Mouse (Mus musculus): ENCODE results near the gene Txlna. TPM values are rescaled to one million over a fixed set of nuclear protein-coding genes. Genes with fewer than 3 reads are reported as not detected.

The Txlna gene
- 45.6 and 45.9 TPM in 2 replicates for polyA plus RNA-seq (2015; fragmentation: Nextera tagmentation; extraction: Ambion mirVana)

DNA sequence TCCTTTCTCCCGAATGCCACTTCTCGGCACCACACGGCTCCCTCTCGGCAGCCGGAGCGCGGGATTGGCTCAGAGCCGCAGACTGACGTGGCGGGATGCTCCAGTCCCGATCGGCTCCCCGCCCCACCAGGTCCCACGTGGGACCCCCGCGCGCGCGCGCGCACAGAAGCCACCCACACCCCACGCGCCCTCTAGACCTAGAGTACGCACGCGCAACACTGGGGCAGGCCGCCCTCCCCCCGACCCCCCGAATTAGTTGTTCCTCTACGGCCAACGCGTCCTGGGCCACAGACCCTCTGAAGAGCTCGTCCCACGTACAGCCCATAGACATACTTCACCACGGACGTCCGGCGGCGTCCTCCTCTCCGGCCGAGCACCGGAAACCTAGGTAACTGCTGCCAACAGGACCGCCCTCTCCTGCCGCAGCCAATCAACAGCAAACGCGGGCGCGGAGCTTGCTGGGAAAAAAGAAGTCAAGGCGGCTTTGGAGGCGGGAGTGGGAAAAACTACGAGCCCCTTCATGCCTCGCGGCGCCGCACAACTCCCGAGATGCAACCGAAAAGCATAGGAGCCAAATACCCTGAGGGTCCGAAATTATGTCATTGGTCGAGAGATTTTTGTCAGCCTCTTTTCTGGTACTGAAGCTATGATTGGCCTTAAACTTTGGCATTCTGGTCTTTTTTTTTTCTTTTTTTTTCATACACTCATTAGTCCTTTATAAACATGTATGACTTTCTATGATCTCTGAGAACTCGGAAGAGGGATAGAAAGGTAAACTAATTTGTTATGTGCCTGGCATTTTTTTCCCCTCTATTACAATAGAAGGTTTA lies at the start of gene Txlna:
Gene Txlna (minus strand): TSS at position 428 of the 830 bp plus-strand sequence.
- peaks cover 23% of the 10 kb centered on the region for H3K4me1 ChIP-seq (replicated peaks)
- H3K27me3 ChIP-seq: no peaks in the 10 kb centered on the region
- under 1% methylated on average over 59 of the region's 60 CpGs for WGBS
- H3K4me3 ChIP-seq: peak within 1 kb of the TSS; percentile 78
- peaks cover 26% of the 10 kb centered on the region for H3K36me3 ChIP-seq
- peak within 1 kb of the TSS; percentile 76 for H3K4me2 ChIP-seq
- H3K9ac ChIP-seq: peak within 1 kb of the TSS; percentile 59
- peak; percentile 97 for ATAC-seq (ENCODE audit: low FRiP score, low read depth)
- peak within 1 kb of the TSS; percentile 98 for H3K27ac ChIP-seq (replicated peaks)
- no peaks in the 10 kb centered on the region for H3K9me3 ChIP-seq

GRCm38 (mm10) chr4:129684531-129684930 lies 43.7 kb upstream of the Txlna start:
- H3K4me3 ChIP-seq: no peak overlapping the region
- no peaks in the 10 kb centered on the region for H3K27me3 ChIP-seq
- 93% methylated on average over 6 of the region's 6 CpGs for WGBS
- no peak overlapping the region for H3K27ac ChIP-seq (replicated peaks)
- ATAC-seq (ENCODE audit: low FRiP score, low read depth): no peak
- no peaks in the 10 kb centered on the region for H3K4me1 ChIP-seq (replicated peaks)
- no peaks in the 10 kb centered on the region for H3K9me3 ChIP-seq
- no peak overlapping the region for H3K9ac ChIP-seq
- peaks cover 85% of the 10 kb centered on the region for H3K36me3 ChIP-seq
- no peak overlapping the region for H3K4me2 ChIP-seq

- WGBS: 93% methylated on average over 11 of the region's 11 CpGs
- Histone ChIP-seq H3K4me3 (no peak overlapping the region), H3K4me2 (no peak overlapping the region), H3K27ac (replicated peaks) (no peak overlapping the region), H3K27me3 (no peaks in the 10 kb centered on the region), H3K9me3 (no peaks in the 10 kb centered on the region), H3K4me1 (replicated peaks) (no peaks in the 10 kb centered on the region), H3K9ac (no peak overlapping the region), H3K36me3 (peaks cover 88% of the 10 kb centered on the region)
- ATAC-seq (ENCODE audit: low FRiP score, low read depth): no peak
Observed at GRCm38 (mm10) chr4:129683901-129684493, 43.1 kb upstream of the Txlna start.

DNA sequence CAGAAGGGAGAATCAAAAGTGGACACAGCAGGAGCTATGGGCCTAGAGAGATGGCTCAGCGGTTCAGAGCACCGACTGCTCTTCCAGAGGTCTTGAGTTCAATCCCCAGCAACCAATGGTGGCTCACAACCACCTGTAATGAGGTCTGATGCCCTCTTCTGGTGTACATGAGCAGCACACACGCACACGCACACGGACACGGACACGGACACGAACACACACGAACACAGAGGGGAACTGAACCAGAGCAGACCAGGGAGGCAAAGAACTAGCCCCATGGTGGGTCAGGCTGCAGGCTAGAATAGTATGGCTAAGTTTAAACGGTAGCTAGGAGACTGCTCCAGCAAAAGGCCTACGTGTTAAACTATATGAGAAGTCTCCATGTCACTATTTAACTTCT lies 41.0 kb upstream of the Txlna start:
- H3K4me3 ChIP-seq: no peak overlapping the region
- WGBS: 94% methylated on average over 11 of the region's 11 CpGs
- no peaks in the 10 kb centered on the region for H3K4me1 ChIP-seq (replicated peaks)
- H3K9ac ChIP-seq: no peak overlapping the region
- no peaks in the 10 kb centered on the region for H3K9me3 ChIP-seq
- no peak for ATAC-seq (ENCODE audit: low FRiP score, low read depth)
- no peak overlapping the region for H3K4me2 ChIP-seq
- H3K36me3 ChIP-seq: peaks cover 88% of the 10 kb centered on the region
- H3K27ac ChIP-seq (replicated peaks): no peak overlapping the region
- no peaks in the 10 kb centered on the region for H3K27me3 ChIP-seq

GRCm38 (mm10) chr4:129672878-129673449 lies 32.1 kb upstream of the Txlna start:
- peak; percentile 72; the same call in 1 of the 2 replicates for ATAC-seq (ENCODE audit: low FRiP score, low read depth)
- H3K9me3 ChIP-seq: no peaks in the 10 kb centered on the region
- peak overlapping the region; percentile 90 for H3K27ac ChIP-seq (replicated peaks)
- H3K27me3 ChIP-seq: no peaks in the 10 kb centered on the region
- peak overlapping the region; percentile 84 for H3K9ac ChIP-seq
- H3K36me3 ChIP-seq: peaks cover 20% of the 10 kb centered on the region
- H3K4me2 ChIP-seq: peak overlapping the region; percentile 75
- peaks cover 20% of the 10 kb centered on the region for H3K4me1 ChIP-seq (replicated peaks)
- WGBS: 7% methylated on average over 10 of the region's 10 CpGs
- H3K4me3 ChIP-seq: peak overlapping the region; percentile 82

DNA sequence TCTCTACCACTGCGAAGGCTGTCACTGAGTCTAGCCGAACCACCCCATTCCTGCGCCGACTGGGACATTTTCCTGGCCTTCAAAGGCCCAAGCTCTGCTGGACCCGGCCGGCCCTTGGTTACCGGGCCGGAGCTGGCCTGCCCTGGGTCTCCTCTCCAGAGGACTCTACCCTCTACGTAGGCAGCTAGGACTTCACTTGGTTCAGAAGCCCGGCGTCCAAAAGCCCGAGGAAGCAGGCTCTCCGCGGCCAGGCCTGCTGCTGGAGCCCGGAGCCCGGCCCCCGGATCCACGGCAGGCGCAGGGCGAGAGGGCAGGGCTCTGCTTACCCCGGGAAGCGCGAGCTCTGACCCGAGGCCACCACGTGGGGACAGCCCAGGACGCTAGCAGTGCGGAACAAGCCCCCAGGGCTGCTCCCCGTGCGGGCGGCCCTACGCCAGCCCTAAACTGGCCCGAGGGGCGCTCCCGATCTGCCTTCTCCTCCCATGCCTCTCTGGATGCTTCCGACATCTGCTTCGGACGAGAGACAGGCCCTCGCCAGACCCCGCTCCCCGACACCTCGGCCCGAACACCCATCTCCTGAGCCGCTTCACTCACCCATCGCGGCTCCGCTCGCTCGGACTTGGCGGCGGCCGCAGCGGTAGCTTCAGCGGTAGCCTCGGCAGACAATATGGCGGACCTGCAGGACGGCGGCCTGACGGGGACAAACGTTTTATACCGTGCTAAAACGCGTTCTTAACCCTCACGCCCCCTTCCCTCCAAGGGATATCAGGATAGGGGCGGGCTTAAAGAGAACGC lies 31.4 kb upstream of the Txlna start, which contains the start of gene Kpna6:
Gene Kpna6 (minus strand): TSS at position 685 of the 795 bp plus-strand sequence.
- WGBS: under 1% methylated on average over 65 of the region's 65 CpGs
- peak within 1 kb of the TSS; percentile 90 for H3K27ac ChIP-seq (replicated peaks)
- H3K9me3 ChIP-seq: no peaks in the 10 kb centered on the region
- H3K9ac ChIP-seq: peak within 1 kb of the TSS; percentile 84
- H3K27me3 ChIP-seq: no peaks in the 10 kb centered on the region
- peak within 1 kb of the TSS; percentile 82 for H3K4me3 ChIP-seq
- H3K4me1 ChIP-seq (replicated peaks): peaks cover 20% of the 10 kb centered on the region
- peak; percentile 94 for ATAC-seq (ENCODE audit: low FRiP score, low read depth)
- peaks cover 16% of the 10 kb centered on the region for H3K36me3 ChIP-seq
- H3K4me2 ChIP-seq: peak within 1 kb of the TSS; percentile 75

DNA sequence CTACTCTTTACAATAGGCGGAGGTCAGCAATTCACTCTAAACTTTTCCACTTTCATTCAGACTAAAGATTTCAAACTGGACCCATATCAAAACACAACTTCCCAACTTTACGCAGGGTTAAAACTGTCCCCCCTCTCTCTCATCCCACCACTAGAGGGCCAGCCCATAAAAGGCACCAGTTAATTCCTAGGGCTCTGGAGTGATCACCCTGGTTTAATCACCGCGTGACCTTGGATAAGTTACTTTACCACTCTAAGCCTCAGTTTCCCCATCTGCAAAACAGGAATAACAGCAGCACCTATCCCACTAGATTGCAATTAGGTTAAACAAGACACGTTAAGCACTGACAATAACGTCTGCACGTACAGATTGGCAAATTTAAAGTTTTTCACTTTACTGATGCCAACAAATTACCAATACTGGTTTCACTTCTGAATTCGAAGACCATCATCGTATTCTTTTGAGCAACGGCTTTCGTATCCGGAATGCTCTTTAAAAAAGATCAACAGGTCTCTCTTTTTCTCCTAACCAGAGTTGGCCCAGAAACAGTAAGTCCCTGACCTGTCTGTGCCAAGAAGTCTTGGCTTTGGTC lies 30.7 kb upstream of the Txlna start:
- Histone ChIP-seq H3K9ac (peak overlapping the region; percentile 84), H3K36me3 (peaks cover 13% of the 10 kb centered on the region), H3K4me2 (peak overlapping the region; percentile 75), H3K27ac (replicated peaks) (peak overlapping the region; percentile 90), H3K4me3 (peak overlapping the region; percentile 82), H3K27me3 (no peaks in the 10 kb centered on the region), H3K4me1 (replicated peaks) (peaks cover 20% of the 10 kb centered on the region), H3K9me3 (no peaks in the 10 kb centered on the region)
- WGBS: 6% methylated on average over 12 of the region's 12 CpGs
- ATAC-seq (ENCODE audit: low FRiP score, low read depth): peak; percentile 28; the same call in 1 of the 2 replicates

DNA sequence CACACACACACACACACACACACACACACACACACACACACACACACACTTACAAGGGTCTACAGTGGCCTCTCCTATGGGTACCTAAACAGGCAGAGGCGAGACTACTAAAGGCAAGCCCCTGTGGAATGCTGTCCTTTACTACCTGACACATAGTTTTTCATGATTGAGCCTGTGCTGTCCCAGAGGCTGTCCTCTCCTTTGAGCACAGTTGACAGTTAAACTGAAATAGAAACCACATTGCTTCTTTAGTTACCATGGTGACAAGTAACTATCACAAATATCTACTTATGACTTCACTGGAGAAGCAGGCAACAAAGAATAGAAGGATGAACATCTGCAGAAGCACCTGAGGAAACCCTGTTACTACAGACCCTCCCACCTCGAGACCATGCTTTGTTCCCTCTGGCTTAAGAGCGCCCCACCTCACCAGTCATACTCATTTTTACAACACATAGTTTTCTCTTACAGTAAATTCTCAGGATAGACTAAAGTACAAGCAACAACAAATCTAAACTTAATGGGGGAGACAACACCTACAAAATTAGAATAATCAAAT lies 21.5 kb upstream of the Txlna start:
- Histone ChIP-seq H3K27ac (replicated peaks) (no peak overlapping the region), H3K27me3 (no peaks in the 10 kb centered on the region), H3K4me2 (no peak overlapping the region), H3K9ac (no peak overlapping the region), H3K9me3 (no peaks in the 10 kb centered on the region), H3K4me3 (no peak overlapping the region), H3K36me3 (peaks cover 48% of the 10 kb centered on the region), H3K4me1 (replicated peaks) (no peaks in the 10 kb centered on the region)
- ATAC-seq (ENCODE audit: low FRiP score, low read depth): no peak
- 89% methylated on average over 3 of the region's 3 CpGs for WGBS

GRCm38 (mm10) chr4:129661584-129661983 lies 20.7 kb upstream of the Txlna start:
- WGBS: 94% methylated on average over 3 of the region's 3 CpGs

DNA sequence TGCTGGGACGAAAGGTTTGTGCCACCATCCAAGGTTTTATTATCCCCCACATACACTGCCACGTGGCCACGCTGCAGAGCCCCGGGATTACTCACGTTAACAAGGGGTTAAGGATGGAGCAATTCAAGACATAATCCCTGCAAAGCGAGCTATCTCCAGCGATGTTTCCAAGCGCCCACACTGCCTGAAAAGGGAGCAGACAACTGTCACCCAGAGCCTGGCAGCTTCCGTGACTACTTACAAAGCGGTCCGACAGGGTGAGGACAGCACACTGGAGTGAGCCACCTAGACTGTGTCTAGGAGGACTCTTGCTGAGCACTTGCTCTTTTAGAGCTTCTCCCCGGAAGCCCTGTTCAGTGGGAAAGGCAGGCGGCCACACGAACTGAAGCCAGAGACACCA lies 13.9 kb upstream of the Txlna start:
- Histone ChIP-seq H3K4me2 (no peak overlapping the region), H3K9ac (no peak overlapping the region), H3K36me3 (peaks cover 94% of the 10 kb centered on the region), H3K4me1 (replicated peaks) (no peaks in the 10 kb centered on the region), H3K4me3 (no peak overlapping the region), H3K27me3 (no peaks in the 10 kb centered on the region), H3K9me3 (no peaks in the 10 kb centered on the region), H3K27ac (replicated peaks) (no peak overlapping the region)
- 94% methylated on average over 14 of the region's 14 CpGs for whole genome bisulfite sequencing
- ATAC-seq (ENCODE audit: low FRiP score, low read depth): no peak

More at GRCm38 (mm10) chr4:129661584-129661983, 20.7 kb upstream of the Txlna start:
- Histone ChIP-seq H3K9me3 (no peaks in the 10 kb centered on the region), H3K9ac (no peak overlapping the region), H3K4me3 (no peak overlapping the region), H3K4me1 (replicated peaks) (no peaks in the 10 kb centered on the region), H3K4me2 (no peak overlapping the region), H3K27me3 (no peaks in the 10 kb centered on the region), H3K27ac (replicated peaks) (no peak overlapping the region), H3K36me3 (peaks cover 52% of the 10 kb centered on the region)
- ATAC-seq (ENCODE audit: low FRiP score, low read depth): no peak

GRCm38 (mm10) chr4:129650359-129650758 lies 9.5 kb upstream of the Txlna start:
- no peak overlapping the region for H3K27ac ChIP-seq (replicated peaks)
- H3K4me3 ChIP-seq: no peak overlapping the region
- no peaks in the 10 kb centered on the region for H3K4me1 ChIP-seq (replicated peaks)
- WGBS: 94% methylated on average over 8 of the region's 8 CpGs
- peaks cover 88% of the 10 kb centered on the region for H3K36me3 ChIP-seq
- no peak overlapping the region for H3K4me2 ChIP-seq
- no peaks in the 10 kb centered on the region for H3K27me3 ChIP-seq
- ATAC-seq (ENCODE audit: low FRiP score, low read depth): no peak
- no peak overlapping the region for H3K9ac ChIP-seq
- H3K9me3 ChIP-seq: no peaks in the 10 kb centered on the region

All from hindbrain, embryonic 15.5 days (tissue).